Mouse (Mus musculus) midbrain, postnatal 0 days (tissue): ENCODE results near the gene Ak4. TPM values are rescaled to one million over a fixed set of nuclear protein-coding genes. Genes with fewer than 3 reads are reported as not detected.

Experiments used
- ATAC-seq: fragments of 200-750 bp; cut with Nextera tagmentation; 2 replicates; pipeline ENCODE4 v1.8.0; 2017; ENCODE audit warnings: moderate number of reproducible peaks, mild to moderate bottlenecking, moderate TSS enrichment, moderate library complexity; ENCODE audit not compliant: low FRiP score
- DNase-seq: peaks from one replicate; pipeline ENCODE4 v3.0.0-alpha.2; 2015; ENCODE audit warnings: low spot score
- H3K27ac ChIP-seq: fragments of 300-500 bp; sonication (generic); 2 replicates; pipeline ENCODE4 v1.5.1; 2014; ENCODE audit warnings: low read depth, mild to moderate bottlenecking, low read length, mixed read lengths
- H3K27me3 ChIP-seq: fragments of 300-500 bp; sonication (generic); 2 replicates; pipeline ENCODE4 v1.6.1; 2014; ENCODE audit warnings: low read length, control low read depth, mixed read lengths; ENCODE audit not compliant: insufficient read depth
- H3K36me3 ChIP-seq: fragments of 300-500 bp; sonication (generic); 2 replicates; pipeline ENCODE4 v1.6.1; 2014; ENCODE audit warnings: low read length, control low read depth, mixed read lengths; ENCODE audit not compliant: insufficient read depth
- H3K4me1 ChIP-seq: fragments of 300-500 bp; sonication (generic); 2 replicates; pipeline ENCODE4 v1.6.1; 2014; ENCODE audit warnings: mild to moderate bottlenecking, control low read depth, antibody characterized with exemption, low read length, mixed read lengths; ENCODE audit not compliant: insufficient read depth
- H3K4me2 ChIP-seq: fragments of 300-500 bp; sonication (generic); 2 replicates; pipeline ENCODE4 v1.6.1; 2014; ENCODE audit warnings: low read depth, mild to moderate bottlenecking, low read length, mixed read lengths; ENCODE audit not compliant: poor library complexity, severe bottlenecking
- H3K4me3 ChIP-seq: fragments of 300-500 bp; sonication (generic); 2 replicates; pipeline ENCODE4 v1.5.1; 2014; ENCODE audit warnings: low read depth, mild to moderate bottlenecking, low read length, moderate library complexity
- H3K9ac ChIP-seq: fragments of 300-500 bp; sonication (generic); replicated peaks from 2 replicates; pipeline ENCODE4 v1.6.1; 2014; ENCODE audit warnings: mild to moderate bottlenecking, low read length, moderate library complexity, mixed read lengths; ENCODE audit not compliant: poor library complexity, severe bottlenecking
- H3K9me3 ChIP-seq: fragments of 300-500 bp; sonication (generic); 2 replicates; pipeline ENCODE4 v1.6.1; 2016; ENCODE audit warnings: low read length, control low read depth
- CTCF ChIP-seq: IDR thresholded peaks from 2 replicates; pipeline ENCODE4 v1.5.1; 2016; ENCODE audit warnings: antibody characterized with exemption, mild to moderate bottlenecking
- WGBS: fragments of 180-500 bp; shearing (Covaris S2); extraction: QIAGEN DNeasy Blood & Tissue Kit; methylation state at CpG from one replicate; pipeline ENCODE4 v1.1.7; 2014; 5-methylcytosine and 5-hydroxymethylcytosine counted together
- polyA plus RNA-seq: library from polyadenylated mRNA; unstranded; fragments of >200 nt; fragmentation: Nextera tagmentation; extraction: Ambion mirVana; gene quantifications from 2 replicates; pipeline ENCODE4 v1.2.1, GENCODE M21; 2015
- total RNA-seq: library from RNA; depleted of rRNA; stranded (reverse); fragments of >200 nt; gene quantifications from 2 replicates; pipeline ENCODE4 v1.2.3, GENCODE M21; 2014

The Ak4 gene
- total and polyA plus RNA-seq, 2 experiments from 2014 or later, result 5.0 to 11.8 TPM

- H3K27ac ChIP-seq, result peak overlapping the region; percentile 63
- DNase-seq, result peak; percentile 14
Measured at GRCm38 (mm10) chr4:101497336-101497735, 78.3 kb downstream of the Ak4 start.

GRCm38 (mm10) chr4:101504470-101505007 lies 85.5 kb downstream of the Ak4 start:
- H3K4me2 ChIP-seq, result no peak overlapping the region
- H3K36me3 ChIP-seq, result no peaks in the 10 kb centered on the region
- DNase-seq, result no peak
- WGBS, result 60% methylated on average over 7 of the region's 7 CpGs
- H3K9me3 ChIP-seq, result no peaks in the 10 kb centered on the region
- no peak for ATAC-seq
- H3K4me1 ChIP-seq, result 0 out of 2 replicates have a peak, but pooled peaks cover 5% of the 10 kb centered on the region
- no peak for TF ChIP-seq CTCF
- H3K9ac ChIP-seq, result no peak overlapping the region
- no peak overlapping the region for H3K27ac ChIP-seq
- no peaks in the 10 kb centered on the region for H3K27me3 ChIP-seq
- H3K4me3 ChIP-seq, result no peak overlapping the region

More at GRCm38 (mm10) chr4:101497336-101497735, 78.3 kb downstream of the Ak4 start:
- no peaks in the 10 kb centered on the region for H3K4me1 ChIP-seq
- peak overlapping the region; percentile 65 for H3K4me3 ChIP-seq
- no peaks in the 10 kb centered on the region for H3K27me3 ChIP-seq
- ATAC-seq, result no peak
- no peaks in the 10 kb centered on the region for H3K36me3 ChIP-seq
- peak overlapping the region; percentile 51 for H3K9ac ChIP-seq
- TF ChIP-seq CTCF, result no peak
- peak overlapping the region; percentile 72 for H3K4me2 ChIP-seq
- 2% methylated on average over 14 of the region's 14 CpGs for WGBS
- H3K9me3 ChIP-seq, result no peaks in the 10 kb centered on the region

GRCm38 (mm10) chr4:101505966-101506365 lies 86.9 kb downstream of the Ak4 start:
- no peak overlapping the region for H3K4me2 ChIP-seq
- H3K9me3 ChIP-seq, result no peaks in the 10 kb centered on the region

GRCm38 (mm10) chr4:101506372-101506771 lies 87.3 kb downstream of the Ak4 start:
- peak; percentile 37; the same call in 1 of the 2 replicates for TF ChIP-seq CTCF
- no peaks in the 10 kb centered on the region for H3K9me3 ChIP-seq
- ATAC-seq (no peak), DNase-seq (peak; percentile 26)
- peaks cover 7% of the 10 kb centered on the region; the same call in 1 of the 2 replicates for H3K4me1 ChIP-seq
- no peak overlapping the region for H3K27ac ChIP-seq
- no peak overlapping the region for H3K4me3 ChIP-seq
- H3K27me3 ChIP-seq, result no peaks in the 10 kb centered on the region
- H3K4me2 ChIP-seq, result no peak overlapping the region
- H3K36me3 ChIP-seq, result no peaks in the 10 kb centered on the region
- H3K9ac ChIP-seq, result no peak overlapping the region

More at GRCm38 (mm10) chr4:101505966-101506365, 86.9 kb downstream of the Ak4 start:
- 63% methylated on average over 2 of the region's 2 CpGs for WGBS
- no peak for ATAC-seq
- Histone ChIP-seq H3K36me3 (no peaks in the 10 kb centered on the region), H3K27ac (no peak overlapping the region), H3K4me1 (peaks cover 7% of the 10 kb centered on the region; the same call in 1 of the 2 replicates), H3K9ac (no peak overlapping the region), H3K4me3 (no peak overlapping the region), H3K27me3 (no peaks in the 10 kb centered on the region)
- DNase-seq, result no peak
- TF ChIP-seq CTCF, result no peak

- Histone ChIP-seq H3K4me2 (peak overlapping the region; percentile 91), H3K27me3 (no peaks in the 10 kb centered on the region), H3K9me3 (no peaks in the 10 kb centered on the region), H3K4me3 (peak overlapping the region; percentile 57), H3K27ac (peak overlapping the region; percentile 78), H3K36me3 (no peaks in the 10 kb centered on the region), H3K4me1 (peaks cover 7% of the 10 kb centered on the region; the same call in 1 of the 2 replicates), H3K9ac (peak overlapping the region; percentile 55)
- WGBS, result 8% methylated on average over 24 of the region's 24 CpGs
- TF ChIP-seq CTCF, result no peak; the same call in 1 of the 2 replicates
- DNase-seq, result peak; percentile 80
- ATAC-seq, result peak; percentile 55
Measured at GRCm38 (mm10) chr4:101507571-101508422, 88.7 kb downstream of the Ak4 start.

GRCm38 (mm10) chr4:101508431-101508830 lies 89.4 kb downstream of the Ak4 start:
- Histone ChIP-seq H3K27me3 (no peaks in the 10 kb centered on the region), H3K9me3 (no peaks in the 10 kb centered on the region), H3K36me3 (no peaks in the 10 kb centered on the region), H3K9ac (peak overlapping the region; percentile 74), H3K4me1 (peaks cover 7% of the 10 kb centered on the region; the same call in 1 of the 2 replicates), H3K4me3 (peak overlapping the region; percentile 57), H3K4me2 (peak overlapping the region; percentile 91), H3K27ac (peak overlapping the region; percentile 79)
- DNase-seq, result peak; percentile 21
- WGBS, result 3% methylated on average over 10 of the region's 10 CpGs
- TF ChIP-seq CTCF, result no peak
- no peak for ATAC-seq
